Mouse (Mus musculus): ENCODE measurements around the gene Akr1a1. TPM values are rescaled to one million over a fixed set of nuclear protein-coding genes. Genes with fewer than 3 reads are reported as not detected.
A peak's percentile ranks its signal among the peaks of the same experiment; 100 is the strongest.
"Not testable (repeated sequence)": the region's sequence is repeated elsewhere in the genome, so short reads cannot be mapped to it uniquely, and the experiment has no call there.

The Akr1a1 gene
- 100 to 1,000 TPM; 403 to 423 (median 409) TPM for total RNA-seq (2022)

DNA sequence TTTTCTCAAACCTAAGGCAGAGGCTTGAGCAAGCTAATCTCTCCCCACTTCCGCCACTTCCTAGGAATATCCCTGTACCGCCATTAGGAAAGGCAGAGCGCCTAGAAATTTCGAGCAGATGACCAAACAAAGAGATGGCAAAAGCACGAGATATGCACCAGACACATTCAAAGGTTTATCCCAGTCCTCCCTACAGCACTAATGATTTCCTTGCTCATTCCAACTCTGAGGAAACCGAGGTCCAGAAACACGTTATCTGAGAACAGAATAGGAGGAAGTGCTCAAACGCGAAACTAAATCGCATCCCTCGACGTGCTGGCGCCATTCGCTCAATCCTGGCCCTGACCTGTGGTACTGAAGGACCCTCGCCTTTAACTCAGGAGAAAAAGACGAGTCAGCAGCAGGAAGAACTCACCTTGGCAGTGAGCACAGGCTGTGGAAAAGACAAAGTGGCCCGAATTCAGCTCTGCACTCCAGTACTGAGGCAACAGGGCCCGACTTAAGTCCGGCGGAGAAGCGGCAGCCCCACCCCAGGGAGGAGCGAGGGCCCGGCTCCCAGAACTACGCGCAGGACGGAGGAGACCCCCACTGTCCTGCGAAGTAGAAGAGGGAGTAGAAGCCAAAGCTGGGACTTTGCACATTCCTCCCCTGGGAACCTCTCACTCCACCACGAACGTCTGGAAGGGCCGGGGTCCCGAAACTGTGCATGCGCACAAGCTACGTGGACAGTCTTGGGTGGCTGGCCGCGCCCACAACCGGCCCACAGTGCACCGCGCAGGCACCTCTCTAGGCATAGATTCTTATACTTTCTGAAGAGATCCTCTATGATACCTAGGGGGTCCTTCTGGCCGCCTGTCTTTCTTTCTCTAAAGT lies at the start of gene Akr1a1:
Akr1a1 (minus strand) TSS at position 757 of the 873 bp plus-strand sequence.
- peak; percentile 87 to 95 for DNase-seq (ENCODE audit: low spot score in 2 of 2)

DNA sequence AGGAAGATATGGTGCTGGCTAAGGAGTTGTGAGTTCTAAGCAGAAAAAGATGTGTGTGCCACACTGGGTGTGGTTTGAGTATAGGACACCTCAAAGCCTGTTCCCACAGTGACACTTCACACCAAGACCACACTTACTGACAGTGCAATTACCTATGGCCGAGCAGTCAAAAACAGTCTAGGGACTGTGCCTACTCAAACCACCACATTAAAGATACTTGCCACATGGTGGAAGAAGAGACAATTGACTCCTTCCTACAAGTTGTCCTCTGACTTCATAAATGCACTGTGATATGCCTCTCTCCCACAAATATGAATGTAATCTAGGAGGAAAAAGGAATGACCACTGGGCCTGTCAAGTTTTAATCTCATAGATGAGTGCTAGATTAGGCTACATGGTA lies 49.5 kb upstream of the Akr1a1 start:
- no peak for DNase-seq (ENCODE audit: low spot score in 2 of 2)

DNA sequence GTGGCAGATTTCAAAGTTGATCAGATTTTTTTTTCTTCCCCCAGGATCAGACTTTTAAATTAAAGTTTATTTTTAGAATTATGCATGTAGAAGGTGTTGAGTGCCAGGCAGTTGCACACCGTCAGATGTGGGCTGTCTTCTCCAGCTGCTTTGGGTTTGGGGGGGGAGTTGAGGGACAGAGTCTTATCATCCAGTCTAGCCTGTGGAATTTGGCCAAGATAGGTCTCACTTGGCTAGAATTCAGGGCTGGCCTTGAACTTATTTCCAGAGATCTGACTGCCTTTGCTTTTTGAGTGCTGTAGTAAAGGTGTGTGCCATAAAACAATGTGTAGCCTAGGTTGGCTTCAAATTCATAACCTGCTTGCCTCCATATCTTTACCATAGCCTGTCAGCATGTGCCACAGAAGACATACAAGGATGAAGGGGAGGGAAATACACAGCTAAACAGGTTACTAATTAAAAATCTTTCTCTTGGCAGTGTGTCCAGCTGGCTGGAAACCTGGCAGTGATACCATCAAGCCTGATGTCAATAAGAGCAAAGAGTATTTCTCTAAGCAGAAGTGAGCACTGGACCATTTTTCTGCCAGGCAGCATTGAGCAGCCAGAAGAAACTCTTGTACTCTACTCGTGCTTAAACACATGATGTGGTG lies 47.3 kb upstream of the Akr1a1 start:
- DNase-seq (ENCODE audit: low spot score in 2 of 2), result no peak

DNA sequence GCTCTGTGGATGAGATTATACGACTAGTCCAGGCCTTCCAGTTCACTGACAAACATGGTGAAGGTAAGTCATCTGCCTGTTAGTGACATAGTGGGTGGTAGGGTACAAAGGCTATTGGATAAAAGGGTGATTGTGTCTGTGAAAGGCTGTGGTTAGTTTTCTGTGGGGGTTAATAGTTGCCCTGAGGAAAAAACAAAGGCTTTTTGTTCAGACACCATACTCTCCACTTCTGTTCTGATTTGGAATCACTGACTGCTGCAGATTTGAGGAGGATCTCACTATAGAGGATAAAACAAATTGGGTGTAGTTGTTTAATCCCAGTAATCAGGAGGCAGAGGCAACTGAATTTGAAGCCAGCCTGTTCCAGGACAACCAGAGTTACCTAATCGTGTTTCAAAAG lies 42.3 kb upstream of the Akr1a1 start:
- no peak for DNase-seq (ENCODE audit: low spot score in 2 of 2)

DNA sequence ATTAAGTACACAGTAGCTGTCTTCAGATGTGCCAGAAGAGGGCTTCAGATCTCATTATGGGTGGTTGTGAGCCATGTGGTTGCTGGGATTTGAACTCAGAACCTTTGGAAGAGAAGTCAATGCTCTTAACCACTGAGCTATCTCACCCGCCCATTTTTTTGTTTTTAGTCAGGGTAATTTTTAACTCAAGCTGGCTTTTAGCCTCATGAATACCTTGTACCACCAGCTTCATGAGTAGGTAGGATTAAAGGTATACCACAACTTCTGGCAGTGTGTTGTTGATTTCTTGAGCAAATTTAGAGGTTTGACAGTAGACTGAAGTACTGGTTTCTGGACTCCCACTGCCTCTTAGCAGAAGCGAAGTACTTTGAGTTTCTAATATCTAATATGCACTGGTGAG lies 40.7 kb upstream of the Akr1a1 start:
- DNase-seq (ENCODE audit: low spot score in 2 of 2), result no peak

DNA sequence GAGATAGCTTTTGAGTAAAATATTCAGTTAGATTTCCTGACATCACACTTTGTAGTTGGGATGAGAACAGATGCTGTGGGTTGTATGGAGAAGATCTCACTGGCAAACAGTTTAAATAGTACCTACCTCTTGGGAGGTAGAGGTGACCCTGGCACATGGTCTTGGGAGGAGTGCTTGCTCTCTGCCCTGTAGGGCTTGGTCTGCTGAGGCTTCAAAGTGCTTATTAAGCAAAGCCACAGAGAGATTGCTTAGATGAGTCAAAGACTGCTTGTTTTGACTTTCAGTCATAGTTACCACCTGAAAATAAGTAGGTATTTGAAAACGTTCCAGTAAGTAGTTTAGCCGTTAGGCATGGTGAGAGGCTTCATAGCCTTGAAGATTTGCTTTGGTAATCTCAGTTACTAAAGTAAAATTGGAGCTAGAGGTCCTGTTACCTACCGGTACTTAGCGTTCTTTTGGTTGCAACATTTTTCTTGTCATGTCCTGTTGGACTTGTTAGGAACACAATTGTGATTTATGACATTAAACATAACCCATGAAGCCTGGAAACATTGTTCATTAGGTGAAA lies 37.9 kb upstream of the Akr1a1 start:
- no peak for DNase-seq (ENCODE audit: low spot score in 2 of 2)

DNA sequence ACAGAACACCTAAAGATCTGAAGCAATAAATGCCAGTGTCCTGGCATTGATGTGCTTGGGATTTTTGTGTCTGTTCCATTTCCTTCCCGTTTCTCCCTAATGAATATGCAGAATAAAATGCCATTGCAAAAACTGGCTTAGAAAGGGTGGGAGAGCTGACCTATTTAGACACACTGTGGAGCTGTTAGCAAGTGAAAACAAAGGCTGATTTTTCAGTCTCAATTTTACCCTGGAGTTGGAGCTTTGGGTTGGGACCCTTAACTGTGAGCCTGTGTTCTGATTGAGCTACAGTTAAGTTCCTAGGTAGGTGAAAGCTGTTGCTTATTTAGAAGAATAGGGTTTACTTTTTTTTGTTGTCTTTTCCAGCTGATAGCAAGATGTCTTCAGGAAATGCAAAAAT lies 35.6 kb upstream of the Akr1a1 start:
- DNase-seq (ENCODE audit: low spot score in 2 of 2), result no peak

DNA sequence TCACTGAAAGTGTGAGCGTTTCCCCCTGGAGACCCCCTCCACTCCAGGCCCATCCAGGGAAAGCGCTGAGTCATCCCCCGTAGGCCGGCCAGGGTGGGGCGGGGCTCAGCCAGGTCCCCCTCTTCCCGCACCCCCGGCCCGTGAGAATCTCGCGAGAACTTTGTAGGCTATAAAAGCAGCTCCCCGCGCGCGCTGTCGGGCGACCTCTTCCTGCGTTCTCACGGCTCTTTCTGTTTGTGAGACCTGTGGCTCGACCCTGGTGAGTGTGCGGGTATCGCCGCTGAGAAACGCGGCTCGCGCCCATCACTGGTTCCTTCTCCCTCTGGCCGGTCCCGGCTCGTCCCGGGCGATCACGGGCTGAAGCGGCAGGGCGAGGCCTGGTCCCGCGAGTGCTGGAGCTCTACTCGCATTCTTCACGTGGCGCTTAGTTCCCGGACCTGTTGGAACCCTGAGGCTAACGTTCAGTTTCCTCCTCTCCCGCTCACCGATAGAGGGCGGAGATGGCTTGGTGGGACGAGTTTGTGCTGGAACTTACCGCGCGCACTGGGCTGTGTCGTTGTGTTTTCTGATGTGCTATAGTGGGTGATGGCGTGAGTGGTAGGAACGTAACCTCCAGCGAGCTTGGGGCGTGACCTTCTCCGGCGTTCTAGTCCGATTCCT lies 34.1 kb upstream of the Akr1a1 start, which contains the start of gene Prdx1:
Prdx1 (plus strand) TSS at position 143 of the 660 bp plus-strand sequence.
- DNase-seq (ENCODE audit: low spot score in 2 of 2), result peak; percentile 86 to 88

DNA sequence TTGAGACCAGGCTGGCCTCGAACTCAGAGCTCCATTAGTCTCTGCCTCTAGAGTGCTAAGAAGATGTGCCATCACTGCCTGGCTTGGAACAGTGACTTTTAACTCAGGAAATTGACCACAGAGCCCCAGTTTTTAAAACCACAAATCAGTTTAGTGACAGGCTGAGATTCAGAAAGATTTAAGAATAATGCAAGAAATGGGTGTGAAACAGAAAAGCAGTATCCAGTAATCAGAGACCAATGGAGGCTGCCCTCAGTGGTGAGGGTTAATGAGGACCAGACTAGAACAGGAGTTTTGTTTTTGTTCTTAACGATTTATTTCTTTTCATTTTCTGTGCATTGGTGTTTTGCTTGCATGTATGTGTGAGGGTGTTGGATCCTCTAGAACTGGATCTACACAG lies 33.2 kb upstream of the Akr1a1 start:
- DNase-seq (ENCODE audit: low spot score in 2 of 2), result no peak

DNA sequence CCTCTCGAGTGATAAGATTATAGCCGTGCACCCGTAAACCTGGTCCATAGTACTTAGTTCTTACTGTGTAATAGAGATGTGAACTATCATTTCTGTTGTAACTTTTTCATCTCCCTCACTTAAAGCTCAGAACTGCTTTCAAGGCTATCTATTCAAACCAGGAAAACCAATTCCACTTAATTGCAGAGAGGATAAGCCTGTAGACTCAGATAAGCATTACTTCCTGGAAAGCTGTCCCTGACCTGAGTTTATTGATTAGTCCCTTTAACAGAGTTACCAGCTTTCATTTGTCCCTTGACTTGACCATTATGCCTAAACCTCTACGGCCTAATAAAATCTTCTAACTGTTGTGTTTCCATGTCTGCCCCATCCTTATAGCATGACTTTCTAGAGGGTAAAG lies 32.5 kb upstream of the Akr1a1 start:
- DNase-seq (ENCODE audit: low spot score in 2 of 2), result no peak

DNA sequence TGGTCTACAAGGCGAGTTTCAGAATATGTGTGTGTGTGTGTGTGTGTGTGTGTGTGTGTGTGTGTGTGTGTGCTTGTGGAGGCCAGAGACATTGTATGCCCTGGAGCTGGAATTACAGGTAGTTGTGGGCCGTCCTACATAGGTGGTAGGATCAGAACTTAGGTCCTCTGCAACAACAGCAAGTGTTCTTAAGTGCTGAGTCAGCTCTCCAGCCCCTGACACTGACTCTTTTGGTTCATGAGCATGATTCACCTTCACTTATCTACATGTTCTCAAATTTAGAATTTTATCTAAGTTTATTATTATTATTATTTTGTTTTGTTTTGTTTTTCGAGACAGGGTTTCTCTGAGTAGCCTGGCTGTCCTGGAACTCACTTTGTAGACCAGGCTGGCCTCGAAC lies 29.0 kb upstream of the Akr1a1 start:
- DNase-seq (ENCODE audit: low spot score in 2 of 2), result not testable (repeated sequence)

DNA sequence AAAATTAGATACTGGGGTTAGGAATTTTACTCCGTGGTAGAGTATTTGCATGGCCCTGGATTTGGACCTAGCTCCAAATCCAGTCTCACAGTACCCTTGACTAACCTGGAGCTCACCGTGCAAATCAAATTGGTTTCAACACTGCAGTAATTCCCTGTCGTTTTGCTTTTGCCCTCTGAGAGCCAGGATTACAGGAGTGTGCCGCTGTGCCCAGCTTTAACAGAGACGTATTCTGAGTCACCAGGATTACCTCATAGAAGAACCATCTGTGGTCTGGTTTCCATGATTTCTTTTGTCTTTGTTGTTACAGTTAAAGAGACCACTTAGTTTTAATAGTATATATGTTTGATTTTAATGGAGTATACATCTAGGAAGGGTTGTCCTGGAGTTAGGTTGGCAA lies 27.7 kb upstream of the Akr1a1 start:
- DNase-seq (ENCODE audit: low spot score in 2 of 2), result no peak

DNA sequence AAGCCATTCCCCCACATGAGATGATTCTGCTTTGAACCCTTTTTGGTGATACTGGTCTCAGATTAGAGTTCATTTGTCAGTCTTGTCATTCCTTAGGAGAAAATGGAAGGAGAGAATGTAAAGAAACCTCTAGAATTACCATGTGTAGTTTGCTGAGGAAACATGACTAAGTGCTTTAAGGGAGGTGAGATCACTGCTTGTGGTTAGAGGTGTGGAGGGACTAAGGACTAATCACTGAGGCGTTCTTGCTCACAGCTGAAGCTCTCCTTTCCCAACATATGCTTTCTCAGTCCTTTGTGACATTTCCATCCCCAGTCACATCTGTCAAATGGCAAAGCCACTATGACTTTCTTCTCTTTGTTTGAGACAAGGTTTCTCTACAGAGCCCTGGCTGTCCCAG lies 26.3 kb upstream of the Akr1a1 start:
- no peak for DNase-seq (ENCODE audit: low spot score in 2 of 2)

DNA sequence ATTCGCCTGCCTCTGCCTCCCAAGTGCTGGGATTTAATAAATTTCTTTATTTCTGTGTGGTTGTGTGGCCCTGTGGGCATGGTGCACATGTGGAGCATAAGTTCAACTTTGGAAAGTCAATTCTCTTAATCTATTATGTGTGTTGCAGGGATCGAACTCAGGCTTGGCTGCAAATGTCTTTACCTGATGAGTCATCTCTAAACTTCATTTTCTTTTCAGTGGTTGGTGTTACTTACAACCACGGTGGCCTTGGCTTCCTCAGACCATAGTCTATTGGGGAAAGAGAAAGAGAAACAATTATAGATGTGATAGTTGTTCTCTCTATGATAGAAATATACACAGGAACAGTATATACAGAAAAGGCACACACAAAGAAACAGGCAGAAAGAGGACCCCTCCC lies 24.5 kb upstream of the Akr1a1 start:
- DNase-seq (ENCODE audit: low spot score in 2 of 2), result no peak

DNA sequence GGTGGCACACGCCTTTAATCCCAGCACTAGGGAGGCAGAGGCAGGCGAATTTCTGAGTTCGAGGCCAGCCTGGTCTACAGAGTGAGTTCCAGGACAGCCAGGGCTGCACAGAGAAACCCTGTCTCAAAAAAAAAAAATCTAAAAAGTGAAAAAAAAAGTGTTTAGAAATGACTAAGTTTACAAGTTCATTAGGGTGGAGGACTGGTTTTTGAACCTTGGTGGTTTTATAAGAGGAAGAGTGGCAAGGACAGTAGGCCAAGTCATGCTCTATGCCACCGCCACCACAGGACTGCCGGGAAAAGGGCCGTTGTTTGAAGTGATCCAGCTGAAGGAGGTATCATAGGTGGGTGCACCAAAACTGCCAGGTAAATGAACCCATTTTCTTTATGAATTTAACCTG lies 23.3 kb upstream of the Akr1a1 start:
- not testable (repeated sequence) for DNase-seq (ENCODE audit: low spot score in 2 of 2)

DNA sequence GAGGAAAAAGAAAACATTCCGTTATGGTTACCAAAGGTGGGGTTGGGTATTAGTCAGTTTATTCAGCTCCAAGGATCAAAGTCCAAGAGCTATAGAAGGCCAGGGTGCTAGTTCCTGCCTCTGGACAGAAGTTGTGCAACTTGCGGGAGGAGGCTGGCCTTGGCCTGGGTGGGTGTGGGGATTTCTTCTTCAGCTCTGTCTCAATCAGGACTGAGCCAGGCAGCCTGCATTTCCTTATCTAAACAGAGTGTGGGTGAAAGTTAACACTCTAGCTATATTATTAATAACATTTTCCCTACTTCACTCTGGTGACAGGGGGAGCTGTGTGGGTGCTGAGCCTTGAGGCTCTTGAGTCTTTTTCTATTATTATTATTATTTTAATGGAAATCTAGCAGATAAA lies 21.3 kb upstream of the Akr1a1 start:
- DNase-seq (ENCODE audit: low spot score in 2 of 2), result no peak

DNA sequence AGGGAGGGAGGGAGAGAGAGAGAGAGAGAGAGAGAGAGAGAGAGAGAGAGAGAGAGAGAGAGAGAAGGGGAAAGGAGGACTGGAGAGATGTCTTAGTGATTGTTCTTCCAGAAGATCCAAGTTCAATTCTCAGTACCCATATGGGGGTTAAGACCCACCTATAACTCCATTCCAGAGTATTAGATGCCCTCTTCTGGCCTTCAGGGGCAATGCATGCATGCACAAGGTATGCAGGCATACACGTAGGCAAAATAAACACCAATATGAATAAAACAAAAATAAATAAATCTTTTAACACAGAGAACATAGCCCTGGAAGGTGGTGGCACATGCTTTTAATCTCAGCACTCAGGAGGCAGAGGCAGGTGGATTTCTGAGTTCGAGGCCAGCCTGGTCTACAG lies 17.8 kb upstream of the Akr1a1 start:
- DNase-seq (ENCODE audit: low spot score in 2 of 2), result no peak

DNA sequence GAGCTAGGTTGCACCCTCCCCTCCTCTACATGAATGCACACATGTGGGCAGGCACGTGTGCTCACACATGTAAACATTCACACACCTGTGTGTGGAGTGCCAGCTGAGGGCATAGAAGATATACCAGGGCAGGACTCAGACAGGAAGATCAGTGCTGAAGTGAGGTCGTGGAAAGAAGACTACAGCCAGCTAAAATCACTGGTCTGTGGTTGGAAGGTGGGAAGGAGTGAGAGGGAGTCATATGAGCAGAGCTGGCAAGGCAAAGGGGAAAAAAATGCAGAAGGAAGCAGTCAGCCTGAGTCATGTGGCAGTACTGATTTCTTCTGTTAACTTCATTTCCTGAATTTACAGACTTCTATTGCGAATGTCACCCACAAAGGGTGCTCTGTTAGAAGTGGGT lies 16.7 kb upstream of the Akr1a1 start:
- DNase-seq (ENCODE audit: low spot score in 2 of 2), result no peak

DNA sequence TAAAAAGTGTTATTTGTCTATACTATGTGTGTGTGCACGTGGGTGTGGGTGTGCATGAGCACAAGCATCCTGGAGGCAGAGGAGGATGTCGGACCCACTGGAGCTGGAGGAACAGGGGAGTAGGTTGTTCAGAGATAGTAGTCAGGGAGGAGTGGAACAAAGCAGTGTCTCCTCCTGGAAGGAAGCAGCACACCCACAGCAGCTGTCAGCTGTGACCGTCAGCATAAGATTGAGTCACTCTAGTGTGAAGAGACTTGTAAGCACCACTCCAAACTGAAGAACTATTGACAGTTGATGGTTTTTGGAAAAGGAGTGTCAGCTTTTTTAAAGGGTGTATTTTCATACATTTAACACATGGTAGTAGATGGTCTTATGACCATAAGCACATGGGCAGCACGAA lies 15.1 kb upstream of the Akr1a1 start:
- no peak for DNase-seq (ENCODE audit: low spot score in 2 of 2)

DNA sequence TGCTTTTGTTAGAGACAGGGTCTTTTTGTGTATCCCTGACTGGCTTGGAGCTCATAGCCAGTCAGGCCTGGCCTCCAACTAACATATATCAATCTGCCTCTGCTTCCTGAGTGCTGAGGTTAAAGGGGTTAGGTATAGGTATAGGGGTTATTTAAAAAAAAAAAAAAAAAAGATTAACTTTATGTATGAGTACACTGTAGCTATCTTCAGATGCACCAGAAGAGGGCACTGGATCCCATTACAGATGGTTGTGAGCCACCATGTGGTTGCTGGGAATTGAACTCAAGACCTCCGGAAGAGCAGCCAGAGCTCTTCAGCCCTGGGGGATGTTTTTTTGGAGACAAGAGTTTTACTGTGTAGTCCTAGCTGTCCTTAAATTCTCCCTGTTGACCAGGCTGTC lies 10.5 kb upstream of the Akr1a1 start:
- DNase-seq (ENCODE audit: low spot score in 2 of 2), result no peak

DNA sequence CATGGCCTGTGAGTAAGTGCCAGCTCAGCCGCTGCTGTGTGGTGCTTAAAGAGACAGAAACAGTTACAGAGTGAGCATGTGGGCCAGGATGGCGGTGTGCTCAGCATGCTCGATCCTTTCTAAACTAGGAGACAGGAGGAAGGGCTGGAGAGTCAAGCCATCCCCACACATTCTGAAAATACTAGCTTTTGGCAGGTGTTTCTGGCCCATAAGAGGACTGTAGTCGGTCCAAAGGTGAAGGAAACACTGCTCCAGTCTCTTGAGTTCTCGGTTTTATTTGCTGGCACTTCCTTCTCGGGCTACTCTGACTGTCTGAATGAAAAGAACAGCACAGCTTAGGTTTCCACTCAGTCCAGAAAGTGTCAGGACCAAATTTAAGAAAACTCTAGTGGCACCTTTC lies 9.3 kb upstream of the Akr1a1 start:
- DNase-seq (ENCODE audit: low spot score in 2 of 2), result no peak

DNA sequence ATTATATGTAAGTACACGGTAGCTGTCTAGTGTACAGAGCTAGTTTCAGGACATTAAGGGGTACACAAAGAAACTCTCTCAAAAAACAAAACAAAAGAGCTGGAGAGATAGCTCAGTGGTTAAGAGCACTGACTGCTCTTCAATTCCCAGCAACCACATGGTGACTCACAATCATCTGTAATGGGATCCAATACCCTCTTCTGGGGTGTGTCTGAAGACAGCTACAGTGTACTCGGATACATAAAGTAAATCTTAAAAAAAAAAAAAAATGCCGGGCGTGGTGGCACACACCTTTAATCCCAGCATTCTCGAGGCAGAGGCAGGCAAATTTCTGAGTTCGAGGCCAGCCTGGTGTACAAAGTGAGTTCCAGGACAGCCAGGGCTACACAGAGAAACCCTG lies 8.4 kb upstream of the Akr1a1 start:
- DNase-seq (ENCODE audit: low spot score in 2 of 2), result not testable (repeated sequence)
